Mouse (Mus musculus) ovary, postnatal 14 days (tissue): ENCODE measurements around the gene Dhx40.
"Not testable (repeated sequence)": the region's sequence is repeated elsewhere in the genome, so short reads cannot be mapped to it uniquely, and the experiment has no call there.

Experiments
- DNase-seq: peaks from one replicate; pipeline ENCODE4 v3.0.0; 2022; ENCODE audit warnings: low spot score

Gene Dhx40

DNA sequence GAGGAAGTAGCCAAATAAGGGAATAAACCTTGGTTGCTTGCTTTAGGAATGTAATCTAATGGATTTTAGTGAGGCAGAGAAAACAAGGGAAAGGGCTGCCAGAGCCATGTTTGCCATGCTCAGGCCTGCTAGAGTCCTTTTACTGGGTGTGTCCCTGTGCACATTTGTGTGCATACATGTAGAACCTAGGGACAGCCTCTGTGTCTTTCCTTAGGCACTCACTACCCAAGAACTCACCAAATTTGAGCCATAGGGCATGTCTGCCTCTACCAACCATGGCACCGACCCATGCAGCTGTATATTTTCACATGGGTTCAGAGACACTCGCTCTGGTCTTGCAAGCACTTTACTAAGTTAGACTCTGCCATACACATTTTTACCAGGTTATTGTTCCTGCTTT lies 11.4 kb upstream of the Dhx40 start:
- no peak for DNase-seq

- not testable (repeated sequence) for DNase-seq
Observed at GRCm38 (mm10) chr11:86816288-86816687, 8.7 kb upstream of the Dhx40 start.

- not testable (repeated sequence) for DNase-seq
Observed at GRCm38 (mm10) chr11:86814481-86814880, 6.9 kb upstream of the Dhx40 start.

GRCm38 (mm10) chr11:86813256-86813655 lies 5.7 kb upstream of the Dhx40 start:
- DNase-seq = not testable (repeated sequence)

GRCm38 (mm10) chr11:86811326-86811630 lies 3.7 kb upstream of the Dhx40 start:
- no peak for DNase-seq

- no peak for DNase-seq
Observed at GRCm38 (mm10) chr11:86810572-86811325, 3.2 kb upstream of the Dhx40 start.

GRCm38 (mm10) chr11:86809828-86810227 lies 2.3 kb upstream of the Dhx40 start:
- DNase-seq = no peak

DNA sequence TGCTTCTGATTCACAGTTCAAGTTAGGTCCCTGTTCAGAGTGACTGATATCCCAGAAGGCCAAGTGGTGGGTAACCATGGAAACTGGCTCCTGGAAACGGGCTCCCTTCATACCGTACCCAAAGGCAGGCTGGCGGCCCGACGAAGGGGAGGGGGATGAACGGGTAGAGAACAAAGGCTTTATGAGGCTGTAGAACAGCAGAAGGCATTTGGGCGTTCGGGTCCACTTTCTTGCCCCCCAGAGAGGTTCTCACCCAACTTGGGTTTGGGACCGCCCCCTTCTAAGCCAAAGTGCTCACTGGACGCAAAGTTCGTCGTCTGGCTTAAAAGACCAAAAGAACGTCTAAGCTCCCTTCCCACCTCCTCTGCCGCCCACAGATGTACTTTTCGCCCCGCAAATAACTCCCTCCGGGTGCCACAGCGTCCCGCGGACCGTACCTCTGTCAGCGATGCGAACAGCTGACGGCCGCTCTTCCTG lies 507 bp downstream of the Dhx40 start:
- peak; percentile 21 for DNase-seq

- no peak for DNase-seq
Observed at GRCm38 (mm10) chr11:86794161-86794560, 13.4 kb downstream of the Dhx40 start.

DNA sequence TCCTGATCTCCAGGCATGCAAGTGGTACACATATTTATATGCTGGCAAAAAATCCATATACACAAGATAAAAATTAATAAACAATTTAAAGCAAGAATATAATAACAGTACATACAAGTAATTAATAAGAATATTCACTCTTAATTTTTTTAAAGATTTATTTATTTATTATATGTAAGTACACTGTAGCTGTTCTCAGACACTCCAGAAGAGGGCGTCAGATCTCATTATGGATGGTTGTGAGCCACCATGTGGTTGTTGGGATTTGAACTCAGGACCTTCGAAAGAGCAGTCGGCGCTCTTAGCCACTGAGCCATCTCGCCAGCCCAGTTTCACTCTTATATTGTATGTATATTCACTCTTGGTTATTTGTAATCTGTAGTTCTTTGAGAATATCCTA lies 20.1 kb downstream of the Dhx40 start:
- not testable (repeated sequence) for DNase-seq

- no peak for DNase-seq
Observed at GRCm38 (mm10) chr11:86785767-86786166, 21.8 kb downstream of the Dhx40 start.

- no peak for DNase-seq
Observed at GRCm38 (mm10) chr11:86769884-86770283, 37.7 kb downstream of the Dhx40 start.

- no peak for DNase-seq
Observed at GRCm38 (mm10) chr11:86764501-86764900, 43.0 kb downstream of the Dhx40 start.

DNA sequence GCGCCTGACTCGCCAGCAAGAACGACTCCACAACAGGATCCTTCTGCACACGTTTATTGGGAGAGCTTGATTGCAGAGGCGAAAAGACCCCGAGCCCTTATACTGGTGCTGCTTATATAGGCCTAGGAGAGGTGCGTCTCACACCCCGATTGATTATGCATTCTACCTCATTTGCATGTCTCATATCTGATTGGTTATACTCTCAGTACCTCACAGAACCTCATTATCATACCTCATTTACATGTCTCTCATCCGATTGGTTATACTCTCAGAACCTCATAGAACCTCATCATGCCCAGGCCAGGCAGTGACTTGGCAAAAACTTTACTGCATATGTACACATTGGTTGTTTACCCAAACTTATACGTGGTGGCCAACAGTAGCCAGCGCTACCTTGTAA lies 44.4 kb downstream of the Dhx40 start:
- not testable (repeated sequence) for DNase-seq

- DNase-seq = no peak
Observed at GRCm38 (mm10) chr11:86760357-86760756, 47.2 kb downstream of the Dhx40 start.

- DNase-seq = no peak
Observed at GRCm38 (mm10) chr11:86759886-86760285, 47.7 kb downstream of the Dhx40 start.

- DNase-seq = no peak
Observed at GRCm38 (mm10) chr11:86759226-86759625, 48.3 kb downstream of the Dhx40 start.

DNA sequence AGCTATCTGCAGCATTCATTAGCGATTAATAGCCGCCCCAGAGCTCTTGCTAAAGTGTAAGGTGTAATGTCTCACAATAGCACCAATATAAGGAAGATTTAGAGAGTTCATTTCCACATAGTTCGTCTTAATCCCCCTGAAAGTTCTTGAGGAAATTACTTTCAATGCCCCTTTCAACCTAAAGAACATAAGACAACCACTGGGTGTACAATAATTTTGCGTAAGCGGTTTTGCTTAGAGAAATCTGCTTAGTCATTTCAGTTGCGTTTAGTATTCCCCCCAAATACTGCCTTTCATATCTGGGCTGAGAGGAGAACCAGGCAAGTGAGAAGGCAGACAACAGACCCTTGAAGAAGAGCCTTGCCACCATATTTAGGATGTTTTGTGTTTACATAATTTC lies 49.0 kb downstream of the Dhx40 start:
- DNase-seq = no peak

DNA sequence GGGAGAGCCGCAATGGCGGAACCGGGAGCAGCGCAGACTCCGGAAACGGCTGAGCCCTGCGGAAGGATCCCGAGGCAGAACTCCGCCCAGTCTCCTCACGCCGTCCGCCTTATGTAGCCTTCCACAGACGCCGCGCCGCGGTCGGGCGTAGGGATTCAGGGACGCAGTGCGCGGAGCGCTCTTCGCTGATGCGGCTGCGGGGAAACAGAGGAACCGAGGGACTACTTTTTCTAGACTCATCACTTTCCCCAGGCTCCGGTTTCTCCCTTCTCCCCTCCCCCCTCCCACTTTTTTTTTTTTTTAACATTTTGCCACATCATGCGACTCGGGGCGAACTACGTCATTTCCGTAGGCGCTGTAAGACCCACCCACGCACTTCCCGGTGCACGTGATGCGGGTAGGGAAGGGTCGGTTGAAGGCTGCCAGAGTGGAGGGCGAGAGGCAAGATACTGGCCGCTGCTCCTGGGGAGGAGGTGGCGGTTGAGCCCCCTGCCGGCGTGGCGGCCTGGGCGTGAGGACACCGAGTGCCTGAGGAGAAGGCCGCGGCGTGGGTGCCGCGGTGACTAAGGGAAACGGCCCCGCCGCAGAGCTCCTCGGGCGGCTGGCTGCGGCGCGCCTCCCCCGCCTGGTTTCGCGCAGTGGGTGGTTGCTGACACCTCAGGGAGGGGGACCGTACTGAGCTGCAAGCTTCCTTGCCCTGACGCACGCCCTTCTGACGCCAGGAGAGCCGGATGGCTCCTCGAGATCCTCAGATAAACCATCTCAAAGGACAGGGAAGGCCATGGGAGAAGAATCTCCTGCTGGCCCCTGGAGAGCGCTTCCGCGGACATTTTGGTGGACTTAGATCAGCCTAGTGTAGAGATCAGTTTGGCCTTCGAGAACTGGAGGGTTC lies 49.8 kb downstream of the Dhx40 start, which contains the start of gene Cltc:
Gene Cltc, minus strand, starts transcription at position 86 of the 892 bp plus-strand sequence.
- DNase-seq = peak; percentile 95

DNA sequence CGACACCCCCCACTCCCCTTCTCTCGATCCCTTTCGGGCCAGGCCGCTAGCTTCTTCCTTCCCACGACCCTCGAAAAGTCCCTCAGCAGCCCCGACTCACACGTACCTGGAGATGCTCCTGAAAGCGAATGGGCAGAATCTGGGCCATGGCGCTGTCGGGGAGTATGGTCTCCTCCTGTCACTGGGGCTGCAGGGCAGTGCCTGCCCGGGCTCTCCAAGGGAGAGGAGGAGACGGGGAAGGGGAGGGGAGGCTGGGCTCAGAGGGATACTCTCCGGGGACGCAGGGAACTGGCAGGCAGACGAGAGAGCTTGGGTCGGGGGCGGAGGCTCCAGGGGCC lies 50.4 kb downstream of the Dhx40 start:
- DNase-seq = no peak

DNA sequence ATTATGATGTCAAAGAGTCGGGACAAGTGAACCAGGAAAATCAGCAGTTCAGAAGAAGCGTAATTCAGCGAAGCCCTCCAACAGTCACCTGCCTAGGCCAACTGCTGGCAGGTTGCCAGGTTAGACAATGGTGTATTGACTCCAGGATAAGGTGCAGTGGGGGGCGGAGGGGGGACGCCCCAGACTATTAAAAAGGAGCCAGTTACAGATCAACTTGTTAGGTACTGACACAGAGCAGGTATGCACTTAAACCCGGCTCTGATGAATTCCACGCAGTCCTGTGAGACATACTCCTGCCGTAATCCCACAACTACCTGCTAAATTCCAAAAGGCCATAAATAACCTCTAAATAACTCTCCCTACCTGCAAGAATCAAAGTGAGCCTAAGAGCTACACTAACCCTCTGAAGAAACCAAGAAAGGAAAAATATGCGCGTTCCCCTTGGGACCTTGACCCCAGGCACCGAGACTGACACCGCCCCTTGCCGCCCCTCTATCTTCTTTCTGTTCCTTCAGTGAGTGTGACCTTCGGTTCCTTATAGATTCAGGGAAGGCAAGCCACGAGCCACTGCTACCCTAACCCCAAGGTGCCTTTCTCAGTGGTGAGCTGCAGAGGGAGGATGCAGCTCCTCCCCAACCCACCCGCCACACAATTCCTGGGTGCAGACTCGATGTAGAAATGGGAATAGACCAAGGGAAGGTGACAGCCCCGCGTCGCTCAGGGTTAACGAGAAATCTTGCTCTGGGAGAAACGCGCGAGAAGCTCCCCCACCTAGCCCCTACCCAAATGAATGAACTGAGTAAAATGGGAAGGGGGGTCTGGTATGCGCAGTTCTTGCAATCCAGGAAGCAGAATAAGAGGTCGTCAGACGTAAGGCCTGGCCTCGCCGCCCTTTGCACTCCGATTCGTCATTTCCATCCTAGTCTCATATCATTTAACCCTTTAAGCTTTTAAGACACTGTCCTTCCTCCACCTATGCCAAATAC lies 51.1 kb downstream of the Dhx40 start:
- peak; percentile 21 for DNase-seq

- no peak for DNase-seq
Observed at GRCm38 (mm10) chr11:86752404-86752803, 55.1 kb downstream of the Dhx40 start.
